Mouse (Mus musculus) hindbrain, postnatal 0 days (tissue): Measurements from ENCODE around the gene Gnas. TPM values are rescaled to one million over a fixed set of nuclear protein-coding genes. Genes with fewer than 3 reads are reported as not detected.

ENCODE experiments used
- ATAC-seq: fragments of 200-750 bp; cut with Nextera tagmentation; 2 replicates; pipeline ENCODE4 v1.8.0; 2017; ENCODE audit warnings: mild to moderate bottlenecking, moderate TSS enrichment, moderate library complexity
- DNase-seq: peaks from one replicate; pipeline ENCODE4 v3.0.0-alpha.2; 2015; ENCODE audit warnings: low spot score
- H3K27ac ChIP-seq: fragments of 300-500 bp; sonication (generic); 2 replicates; pipeline ENCODE4 v1.5.1; 2014; ENCODE audit warnings: mild to moderate bottlenecking
- H3K27me3 ChIP-seq: fragments of 300-500 bp; sonication (generic); 2 replicates; pipeline ENCODE4 v1.6.1; 2014; ENCODE audit warnings: low read length, mixed read lengths; ENCODE audit not compliant: insufficient read depth
- H3K36me3 ChIP-seq: fragments of 300-500 bp; sonication (generic); 2 replicates; pipeline ENCODE4 v1.6.1; 2014; ENCODE audit warnings: low read length, mixed read lengths; ENCODE audit not compliant: insufficient read depth
- H3K4me1 ChIP-seq: fragments of 300-500 bp; sonication (generic); 2 replicates; pipeline ENCODE4 v1.6.1; 2014; ENCODE audit warnings: antibody characterized with exemption, low read length, mixed read lengths; ENCODE audit not compliant: insufficient read depth
- H3K4me2 ChIP-seq: fragments of 300-500 bp; sonication (generic); 2 replicates; pipeline ENCODE4 v1.6.1; 2014; ENCODE audit warnings: low read depth, mild to moderate bottlenecking, low read length, moderate library complexity, mixed read lengths
- H3K4me3 ChIP-seq: fragments of 300-500 bp; sonication (generic); 2 replicates; pipeline ENCODE4 v1.5.1; 2014; ENCODE audit warnings: low read length
- H3K9ac ChIP-seq: fragments of 300-500 bp; sonication (generic); replicated peaks from 2 replicates; pipeline ENCODE4 v1.6.1; 2014; ENCODE audit warnings: mild to moderate bottlenecking, low read length, moderate library complexity, mixed read lengths
- H3K9me3 ChIP-seq: fragments of 300-500 bp; sonication (generic); 2 replicates; pipeline ENCODE4 v1.6.1; 2016; ENCODE audit warnings: low read length, mixed read lengths
- CTCF ChIP-seq: IDR thresholded peaks from 2 replicates; pipeline ENCODE4 v1.5.1; 2016; ENCODE audit warnings: antibody characterized with exemption, control low read depth, low read depth
- WGBS: fragments of 180-500 bp; shearing (Covaris S2); extraction: QIAGEN DNeasy Blood & Tissue Kit; methylation state at CpG from one replicate; pipeline ENCODE4 v1.1.7; 2014; 5-methylcytosine and 5-hydroxymethylcytosine counted together
- polyA plus RNA-seq: library from polyadenylated mRNA; unstranded; fragments of >200 nt; fragmentation: Nextera tagmentation; extraction: Ambion mirVana; gene quantifications from 2 replicates; pipeline ENCODE4 v1.2.1, GENCODE M21; 2015
- total RNA-seq: library from RNA; depleted of rRNA; stranded (reverse); fragments of >200 nt; gene quantifications from 2 replicates; pipeline ENCODE4 v1.2.3, GENCODE M21; 2014

The Gnas gene
- total and polyA plus RNA-seq, 2 experiments from 2014 or later: 1,738 to 1,873 TPM

GRCm38 (mm10) chr2:174298471-174298870, 14.4 kb downstream of the Gnas start:
- H3K36me3 ChIP-seq: no peaks in the 10 kb centered on the region
- H3K27ac ChIP-seq: no peak overlapping the region
- peak overlapping the region; percentile 57; the same call in 1 of the 2 replicates for H3K4me2 ChIP-seq
- ATAC-seq (no peak), DNase-seq (no peak)
- H3K9me3 ChIP-seq: peaks cover 6% of the 10 kb centered on the region; the same call in 1 of the 2 replicates
- H3K4me3 ChIP-seq: peak overlapping the region; percentile 30
- H3K9ac ChIP-seq: no peak overlapping the region
- no peaks in the 10 kb centered on the region for H3K4me1 ChIP-seq
- H3K27me3 ChIP-seq: peaks cover 17% of the 10 kb centered on the region
- 39% methylated on average over 33 of the region's 33 CpGs for WGBS
- TF ChIP-seq CTCF: no peak

GRCm38 (mm10) chr2:174299091-174299770, 15.1 kb downstream of the Gnas start:
- ATAC-seq: no peak

DNA sequence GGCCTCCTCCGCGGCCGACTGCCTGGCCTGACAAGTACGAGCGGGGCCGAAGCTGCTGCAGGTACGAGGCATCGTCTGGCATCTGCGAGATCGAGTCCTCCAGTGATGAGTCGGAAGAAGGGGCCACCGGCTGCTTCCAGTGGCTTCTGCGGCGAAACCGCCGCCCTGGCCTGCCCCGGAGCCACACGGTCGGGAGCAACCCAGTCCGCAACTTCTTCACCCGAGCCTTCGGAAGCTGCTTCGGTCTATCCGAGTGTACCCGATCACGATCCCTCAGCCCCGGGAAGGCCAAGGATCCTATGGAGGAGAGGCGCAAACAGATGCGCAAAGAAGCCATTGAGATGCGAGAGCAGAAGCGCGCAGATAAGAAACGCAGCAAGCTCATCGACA, 15.6 kb downstream of the Gnas start:
- DNase-seq (no peak), ATAC-seq (no peak)
- 53% methylated on average over 34 of the region's 34 CpGs for WGBS
- Histone ChIP-seq H3K36me3 (no peaks in the 10 kb centered on the region), H3K27me3 (peaks cover 17% of the 10 kb centered on the region), H3K9ac (no peak overlapping the region), H3K4me2 (peak overlapping the region; percentile 57), H3K27ac (no peak overlapping the region), H3K9me3 (peaks cover 6% of the 10 kb centered on the region; the same call in 1 of the 2 replicates), H3K4me1 (no peaks in the 10 kb centered on the region), H3K4me3 (peak overlapping the region; percentile 30)
- TF ChIP-seq CTCF: no peak

More at GRCm38 (mm10) chr2:174299091-174299770, 15.1 kb downstream of the Gnas start:
- Histone ChIP-seq H3K27ac (no peak overlapping the region), H3K9me3 (peaks cover 6% of the 10 kb centered on the region; the same call in 1 of the 2 replicates), H3K4me2 (peak overlapping the region; percentile 57), H3K4me1 (no peaks in the 10 kb centered on the region), H3K27me3 (peaks cover 17% of the 10 kb centered on the region), H3K4me3 (peak overlapping the region; percentile 30), H3K9ac (no peak overlapping the region), H3K36me3 (no peaks in the 10 kb centered on the region)
- DNase-seq: no peak
- 50% methylated on average over 46 of the region's 48 CpGs for WGBS
- no peak for TF ChIP-seq CTCF

GRCm38 (mm10) chr2:174300186-174300585, 16.1 kb downstream of the Gnas start:
- Histone ChIP-seq H3K9me3 (peaks cover 6% of the 10 kb centered on the region; the same call in 1 of the 2 replicates), H3K27me3 (peaks cover 17% of the 10 kb centered on the region), H3K27ac (no peak overlapping the region), H3K4me3 (peak overlapping the region; percentile 30), H3K4me2 (peak overlapping the region; percentile 57), H3K36me3 (no peaks in the 10 kb centered on the region), H3K9ac (no peak overlapping the region), H3K4me1 (no peaks in the 10 kb centered on the region)
- TF ChIP-seq CTCF: no peak
- DNase-seq (no peak), ATAC-seq (no peak)
- 57% methylated on average over 25 of the region's 27 CpGs for WGBS

DNA sequence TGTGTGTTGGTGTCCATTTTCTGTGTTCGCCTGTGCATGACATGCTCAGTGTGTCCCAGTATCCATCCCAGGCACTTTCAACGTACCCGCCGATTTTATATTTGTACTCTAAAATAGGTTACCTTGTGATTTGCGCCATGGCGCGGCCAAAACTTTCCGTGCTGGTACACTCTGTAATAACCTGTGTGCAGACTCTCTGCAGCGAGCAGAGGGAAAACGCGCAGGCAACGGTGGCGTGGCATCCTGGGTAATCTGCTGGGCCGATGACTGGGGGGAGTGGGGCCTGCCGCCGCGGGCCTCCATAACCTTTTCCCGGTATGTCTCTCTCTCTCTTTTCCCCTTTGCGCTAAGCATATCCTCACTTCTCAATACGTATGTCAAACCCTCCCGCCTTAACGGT, 16.5 kb downstream of the Gnas start:
- Histone ChIP-seq H3K4me2 (peak overlapping the region; percentile 57), H3K4me1 (no peaks in the 10 kb centered on the region), H3K27me3 (peaks cover 17% of the 10 kb centered on the region), H3K27ac (no peak overlapping the region), H3K4me3 (peak overlapping the region; percentile 30), H3K9ac (no peak overlapping the region), H3K36me3 (no peaks in the 10 kb centered on the region), H3K9me3 (peaks cover 6% of the 10 kb centered on the region; the same call in 1 of the 2 replicates)
- 53% methylated on average over 22 of the region's 22 CpGs for WGBS
- no peak for DNase-seq
- no peak for ATAC-seq
- no peak for TF ChIP-seq CTCF

DNA sequence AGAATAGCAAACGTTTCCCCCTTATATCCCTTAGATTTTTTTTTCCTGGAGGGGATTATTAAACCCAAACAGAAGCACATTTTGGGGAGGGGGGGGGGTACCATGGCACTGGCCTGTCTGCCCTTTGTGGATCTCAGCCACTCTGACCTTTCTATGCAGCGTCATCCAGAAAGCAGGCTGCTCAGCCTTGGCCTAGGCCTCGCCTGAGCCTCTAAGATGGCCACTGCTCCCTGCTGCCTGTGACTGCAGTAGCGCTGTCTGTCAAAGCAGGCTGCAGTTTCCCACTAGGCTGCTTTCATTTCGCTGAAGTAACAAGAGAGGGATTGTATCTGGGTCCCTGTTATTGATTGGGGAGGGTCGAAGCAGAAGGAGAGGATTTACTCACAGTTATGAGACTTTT, 18.4 kb downstream of the Gnas start:
- Histone ChIP-seq H3K4me3 (no peak overlapping the region), H3K27me3 (peaks cover 17% of the 10 kb centered on the region), H3K4me2 (no peak overlapping the region), H3K27ac (no peak overlapping the region), H3K9ac (no peak overlapping the region), H3K36me3 (no peaks in the 10 kb centered on the region), H3K4me1 (no peaks in the 10 kb centered on the region), H3K9me3 (peaks cover 6% of the 10 kb centered on the region; the same call in 1 of the 2 replicates)
- DNase-seq: no peak
- no peak for ATAC-seq
- 34% methylated on average over 6 of the region's 6 CpGs for WGBS
- TF ChIP-seq CTCF: no peak

DNA sequence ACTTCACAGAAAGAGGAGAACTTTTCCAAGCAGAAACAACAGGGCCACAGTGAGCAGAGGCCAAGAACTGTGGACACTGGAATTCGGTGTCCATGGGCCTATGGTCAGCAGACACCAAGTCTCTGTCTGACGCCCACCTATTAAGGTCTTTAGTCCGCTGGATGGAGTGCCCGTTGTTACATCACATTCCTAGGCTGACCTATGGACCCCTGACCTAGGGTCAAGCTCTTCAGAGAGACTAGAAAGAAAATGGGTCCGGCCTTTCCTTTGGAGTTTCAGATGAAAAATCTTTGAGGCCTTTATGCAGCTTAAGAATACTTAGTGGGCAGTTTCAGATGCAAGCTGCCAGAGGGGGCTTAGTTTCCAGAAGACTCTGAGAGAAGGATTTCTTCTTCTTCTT, 21.5 kb downstream of the Gnas start:
- H3K9ac ChIP-seq: no peak overlapping the region
- H3K4me1 ChIP-seq: no peaks in the 10 kb centered on the region
- no peaks in the 10 kb centered on the region for H3K9me3 ChIP-seq
- DNase-seq: no peak
- no peak for ATAC-seq
- TF ChIP-seq CTCF: no peak
- no peak overlapping the region for H3K4me3 ChIP-seq
- no peaks in the 10 kb centered on the region for H3K36me3 ChIP-seq
- no peak overlapping the region for H3K27ac ChIP-seq
- 9% methylated on average over 5 of the region's 5 CpGs for WGBS
- H3K4me2 ChIP-seq: no peak overlapping the region
- H3K27me3 ChIP-seq: 0 out of 2 replicates have a peak, but pooled peaks cover 4% of the 10 kb centered on the region
